Mouse (Mus musculus): ENCODE measurements at regions not wholly inside any gene's neighbourhood (a gene's known extent, or its start where the extent isn't known, plus 50 kb on each side); places are given as distances from the start of the nearest gene placed in this dataset.

DNA sequence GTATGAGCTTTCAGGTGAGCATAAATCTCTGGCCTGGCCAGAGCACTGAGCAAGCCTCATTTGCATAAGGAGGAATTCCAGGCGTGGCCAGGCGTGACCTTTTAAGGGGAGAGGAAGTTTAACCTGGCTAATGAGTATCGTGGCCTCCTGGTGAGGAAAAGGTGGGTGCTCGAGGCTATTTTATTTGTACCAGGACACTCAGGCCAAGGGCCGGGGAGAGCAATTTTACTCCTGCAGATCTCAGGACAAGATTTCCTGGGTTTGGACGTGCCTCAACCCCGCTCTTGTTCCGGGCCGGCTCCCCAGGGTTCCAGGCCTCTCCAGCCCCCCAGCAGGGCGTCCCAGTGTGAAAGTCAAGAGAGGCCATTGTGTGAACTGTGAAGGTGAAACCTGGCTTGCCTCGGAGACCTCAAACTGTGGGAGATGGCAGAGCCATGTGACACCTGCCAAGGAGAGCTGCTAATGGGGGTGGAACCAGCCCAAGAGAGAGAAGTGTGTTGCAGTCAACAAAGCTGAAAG is 54.3 kb upstream of the Hs6st1 start:
- DNase-seq (ENCODE audit: low read depth), result no peak

GRCm38 (mm10) chr1:36014372-36014771 is 53.8 kb upstream of the Hs6st1 start:
- no peak for DNase-seq (ENCODE audit: low read depth)

GRCm38 (mm10) chr1:36015210-36015609 is 53.0 kb upstream of the Hs6st1 start:
- no peak for DNase-seq (ENCODE audit: low read depth)

GRCm38 (mm10) chr1:36016566-36016965 is 51.6 kb upstream of the Hs6st1 start:
- DNase-seq (ENCODE audit: low read depth), result no peak

- no peak for DNase-seq (ENCODE audit: low read depth)
Observed at GRCm38 (mm10) chr1:36017061-36017461, 51.1 kb upstream of the Hs6st1 start.

DNA sequence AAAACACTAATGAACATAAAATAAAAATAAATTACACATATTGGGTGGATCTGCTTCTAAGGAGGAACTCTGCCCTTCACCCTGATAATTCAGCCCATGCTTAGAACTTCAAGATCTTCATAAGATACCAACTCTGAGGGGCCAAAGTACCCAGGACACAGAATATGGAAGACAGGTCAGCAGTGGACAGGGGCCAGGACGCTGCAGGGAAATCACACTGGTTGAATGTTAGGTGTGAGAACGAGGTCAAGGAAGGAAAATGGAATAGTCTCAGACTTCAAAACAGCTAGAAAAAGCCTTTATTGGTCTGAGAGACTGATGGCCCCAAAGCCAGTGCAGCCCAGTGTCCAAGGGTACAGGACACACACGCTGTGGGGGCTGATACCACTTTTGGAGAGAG is 50.5 kb upstream of the Hs6st1 start:
- DNase-seq (ENCODE audit: low read depth), result no peak

All from naive thymus-derived CD4-positive, alpha-beta T cell, adult 2 months (primary cell).